Mouse (Mus musculus) frontal cortex, postnatal 14 days (tissue): Measurements from ENCODE around the gene Fntb.
"Not testable (repeated sequence)": the region's sequence is repeated elsewhere in the genome, so short reads cannot be mapped to it uniquely, and the experiment has no call there.

Experiments used
- DNase-seq, 2 experiments: peaks; one replicate each; pipeline ENCODE4 v3.0.0; 2022; ENCODE audit warnings: low spot score in 2 of 2

The Fntb gene

DNA sequence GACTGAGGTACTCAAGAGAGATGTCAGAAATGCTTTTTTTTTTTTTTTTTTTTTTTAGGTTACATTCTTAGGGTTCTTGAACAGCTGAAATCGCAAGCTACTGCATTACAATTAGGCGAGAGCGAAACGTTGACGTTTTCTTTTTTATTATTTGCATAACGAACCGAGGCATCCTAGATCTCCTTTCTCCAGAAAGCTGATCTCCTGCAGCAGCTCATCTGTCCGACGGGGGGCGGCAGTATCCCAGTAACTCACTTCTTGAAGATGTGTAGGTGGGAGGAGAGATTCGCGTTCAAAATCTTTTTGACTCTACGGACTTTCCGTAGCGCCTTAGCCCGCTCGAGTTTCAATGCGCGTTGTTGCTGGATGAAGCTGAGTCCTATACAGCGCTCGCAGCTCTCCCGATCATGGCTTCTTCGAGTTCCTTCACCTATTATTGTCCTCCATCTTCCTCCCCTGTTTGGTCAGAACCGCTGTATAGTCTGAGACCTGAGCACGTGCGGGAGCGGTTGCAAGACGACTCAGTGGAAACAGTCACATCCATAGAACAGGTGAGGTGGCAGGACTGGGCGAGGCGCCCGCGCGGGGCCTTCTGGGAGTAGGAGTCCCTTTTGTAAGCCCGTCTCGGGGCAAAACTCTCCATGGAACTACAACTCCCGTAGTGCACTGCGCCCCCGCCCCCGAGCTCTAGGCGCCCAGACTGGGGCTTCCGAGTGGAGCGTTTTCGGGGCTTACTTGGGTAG is 71.9 kb downstream of the Fntb start:
- DNase-seq = peak; percentile 96 to 97

DNA sequence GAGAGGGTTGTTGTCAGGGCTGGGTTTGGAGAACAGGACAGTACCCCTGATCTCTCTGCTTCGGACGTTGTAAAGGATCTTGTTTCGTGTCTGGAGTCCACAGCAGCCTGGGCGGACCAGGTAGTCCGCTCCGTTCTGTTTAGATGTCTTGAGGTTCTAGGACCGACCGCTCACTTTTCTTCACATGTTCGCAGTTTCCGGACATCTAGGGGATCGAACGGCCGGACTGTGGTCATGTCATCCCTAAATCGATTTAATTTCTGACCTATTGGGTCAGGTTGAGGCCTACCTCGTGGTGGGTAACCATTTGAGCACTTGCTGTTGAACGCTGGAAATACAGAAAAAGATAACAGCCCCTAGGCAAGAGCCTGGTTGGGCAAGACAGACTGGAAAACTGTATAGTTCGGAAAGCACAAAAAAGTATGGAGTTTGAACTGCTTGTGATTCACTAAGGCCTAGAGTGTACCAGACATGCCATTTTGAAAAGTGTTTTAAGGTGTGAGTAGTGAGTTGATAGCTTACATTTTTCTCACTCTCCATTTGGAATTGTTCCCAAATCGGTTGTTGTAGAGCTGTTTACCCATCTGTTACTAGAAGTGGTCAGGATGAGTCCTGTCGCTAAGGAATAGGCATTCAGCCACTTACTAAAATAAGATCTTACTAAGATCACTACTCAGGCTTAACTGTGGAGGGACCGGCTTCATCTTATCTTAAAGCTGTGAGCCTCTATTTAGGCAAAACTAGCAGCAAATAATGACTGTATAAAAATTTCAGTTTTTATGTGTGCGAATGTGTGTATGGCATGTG is 72.7 kb downstream of the Fntb start:
- DNase-seq = no peak

DNA sequence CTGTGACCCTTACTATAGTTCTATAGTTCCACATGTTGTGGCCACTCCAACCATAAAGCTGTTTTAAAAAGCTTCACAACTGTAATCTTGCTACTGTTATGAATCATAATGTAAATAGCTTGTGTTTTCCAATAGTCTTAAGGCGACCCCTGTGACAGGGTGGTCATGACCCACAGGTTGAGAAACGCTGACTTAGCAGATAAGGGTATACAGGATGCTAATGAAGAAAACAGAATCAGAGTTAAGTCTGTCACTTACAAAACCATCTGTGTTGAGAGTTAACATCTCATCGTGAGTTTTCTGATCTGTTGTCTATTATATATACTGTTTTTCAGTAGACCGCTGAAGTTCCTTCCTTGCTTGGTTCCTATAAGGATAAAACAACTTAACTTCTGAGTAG is 73.9 kb downstream of the Fntb start:
- DNase-seq = no peak

DNA sequence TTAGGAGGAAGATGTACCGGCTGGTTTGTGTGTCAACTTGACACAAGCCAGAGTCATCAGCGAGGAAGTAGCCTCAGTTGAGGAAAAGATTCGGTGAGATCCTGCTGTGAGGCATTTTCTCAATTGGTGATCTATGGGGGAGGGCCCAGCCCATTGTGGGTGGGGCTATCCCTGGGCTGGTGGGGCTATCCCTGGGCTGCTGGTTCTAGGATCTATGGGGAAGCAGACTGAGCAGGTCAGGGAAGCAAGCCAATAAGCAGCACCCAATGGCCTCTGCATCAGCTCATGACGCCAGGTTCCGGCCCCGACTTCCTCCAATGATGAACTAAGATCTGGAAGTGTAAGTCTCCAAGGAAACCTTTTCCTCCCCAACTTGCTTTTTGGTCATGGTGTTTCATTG is 74.7 kb downstream of the Fntb start:
- DNase-seq = no peak

DNA sequence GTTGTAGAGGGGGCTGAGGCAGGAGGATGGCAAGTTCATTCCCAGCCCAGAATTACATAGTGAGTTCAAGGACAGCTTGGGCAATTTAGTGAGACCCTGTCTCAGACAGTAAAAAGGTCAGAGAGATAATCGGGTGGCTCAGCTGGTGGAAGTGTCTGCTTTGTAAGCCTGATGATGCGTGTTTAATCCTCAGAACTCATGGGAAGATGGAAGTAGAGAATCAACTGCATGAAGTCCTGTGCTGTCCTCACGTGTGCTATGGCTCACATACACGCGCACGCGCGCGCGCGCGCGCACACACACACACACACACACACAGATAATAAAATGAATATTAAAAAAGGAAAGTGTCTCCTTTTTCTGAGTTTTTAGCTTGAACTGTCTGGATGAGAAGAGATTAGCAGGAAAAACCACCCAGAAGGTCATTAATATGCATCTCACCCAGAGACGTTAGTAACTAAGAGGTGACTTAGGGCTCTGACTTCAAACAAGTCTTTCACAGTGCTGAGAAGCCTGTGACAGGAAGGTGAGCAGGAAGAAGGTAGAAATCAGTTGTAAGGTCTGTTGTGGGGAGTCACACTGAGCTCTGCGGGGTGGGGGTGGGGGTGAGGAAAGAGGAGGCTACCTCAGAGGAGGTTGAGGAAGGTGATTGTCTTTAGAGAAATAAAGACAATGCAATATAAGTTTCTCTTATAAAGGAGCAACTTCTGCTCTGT is 79.1 kb downstream of the Fntb start:
- DNase-seq = no peak

DNA sequence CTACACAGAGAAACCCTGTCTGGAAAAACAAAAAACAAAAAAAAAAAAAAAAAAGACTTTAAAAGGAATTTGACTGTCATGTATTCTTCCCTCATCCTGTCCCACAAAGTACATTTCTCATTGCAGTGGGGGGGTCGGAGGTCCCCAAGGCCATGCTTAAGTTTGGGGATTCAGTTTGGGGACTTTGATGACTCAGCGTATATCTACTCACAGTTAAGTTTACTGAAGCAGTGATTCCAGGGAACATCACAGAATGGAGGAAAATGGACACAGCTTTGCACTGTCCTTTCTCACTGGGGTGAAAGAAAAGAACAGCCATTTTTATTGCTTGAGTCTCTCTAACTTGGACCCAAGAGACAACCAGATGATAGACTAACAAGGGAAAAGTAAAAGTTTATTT is 87.0 kb downstream of the Fntb start:
- no peak for DNase-seq

DNA sequence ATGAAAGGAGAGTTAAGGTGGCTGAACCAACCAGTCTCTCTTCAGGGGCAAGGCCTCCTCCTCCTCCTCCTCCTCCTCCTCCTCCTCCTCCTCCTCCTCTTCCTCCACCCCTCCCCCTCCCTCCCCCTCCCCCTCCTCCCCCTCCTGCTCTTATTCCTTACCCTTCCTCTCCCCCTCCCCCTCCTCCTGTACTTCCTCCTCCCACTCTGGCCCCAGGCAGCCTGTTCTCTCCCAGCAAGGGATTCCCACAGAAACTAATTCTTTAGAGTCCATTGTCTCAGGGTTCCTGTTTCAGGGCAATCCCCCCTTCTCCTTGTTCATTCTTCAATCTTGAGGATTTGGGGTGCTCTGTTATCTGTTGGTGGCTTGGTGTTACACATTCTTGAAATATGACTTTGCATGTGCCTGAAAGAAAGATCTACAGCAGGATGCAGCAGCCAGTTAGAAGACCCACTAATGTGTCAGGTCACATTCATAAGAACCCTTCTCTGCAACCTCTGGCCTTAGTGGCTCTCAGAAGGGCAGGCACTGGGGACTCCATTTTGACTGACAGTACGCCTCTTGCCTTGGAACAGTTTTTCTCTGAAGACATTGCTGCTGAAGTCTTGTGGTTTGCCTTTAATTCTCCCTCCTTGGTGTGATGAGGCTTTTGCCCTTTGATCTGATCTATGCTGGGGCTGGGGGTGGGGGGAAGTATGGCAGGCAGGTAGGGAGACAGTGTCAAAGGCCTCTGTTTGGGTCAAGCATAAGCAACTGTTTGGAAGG is 88.2 kb downstream of the Fntb start:
- no peak for DNase-seq

DNA sequence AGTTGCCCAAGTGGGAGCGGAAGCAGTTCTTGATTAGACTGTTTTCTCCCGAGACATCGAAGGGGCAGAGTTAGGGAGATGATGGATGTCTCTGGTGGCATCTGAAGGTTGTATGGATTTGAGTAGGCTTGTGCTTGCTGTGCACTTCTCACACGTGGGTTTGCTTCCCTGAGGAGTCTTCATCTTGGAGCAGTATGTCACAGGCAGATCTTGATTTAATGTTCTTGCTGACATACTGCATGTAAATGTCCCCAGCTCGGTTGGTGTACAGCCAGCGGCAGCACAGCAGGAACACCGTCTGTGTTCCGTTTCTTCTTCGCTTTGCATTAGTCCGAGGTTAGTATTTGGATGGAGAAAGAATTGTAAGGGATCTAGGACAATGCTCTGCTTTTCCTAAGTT is 91.7 kb downstream of the Fntb start:
- DNase-seq = no peak

DNA sequence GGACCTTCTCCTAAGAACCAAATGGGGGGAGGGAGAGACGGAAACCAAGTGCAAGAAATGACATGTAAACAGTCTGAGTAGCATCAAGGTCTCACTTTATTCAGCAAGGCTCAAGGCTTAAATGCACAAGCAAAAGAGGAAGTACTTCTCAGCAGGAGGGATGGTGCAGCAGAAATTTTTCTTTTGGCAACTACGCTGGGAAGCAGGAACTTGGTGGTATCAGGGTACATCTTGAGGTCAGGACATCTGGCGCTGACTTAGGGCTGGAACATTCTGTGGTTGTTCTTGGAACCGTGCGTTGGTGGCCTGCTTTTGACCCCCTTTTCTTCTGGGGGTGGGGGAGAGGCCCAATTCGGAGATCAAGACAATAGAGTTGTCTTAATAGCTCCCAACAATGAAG is 93.4 kb downstream of the Fntb start:
- DNase-seq = not testable (repeated sequence)

DNA sequence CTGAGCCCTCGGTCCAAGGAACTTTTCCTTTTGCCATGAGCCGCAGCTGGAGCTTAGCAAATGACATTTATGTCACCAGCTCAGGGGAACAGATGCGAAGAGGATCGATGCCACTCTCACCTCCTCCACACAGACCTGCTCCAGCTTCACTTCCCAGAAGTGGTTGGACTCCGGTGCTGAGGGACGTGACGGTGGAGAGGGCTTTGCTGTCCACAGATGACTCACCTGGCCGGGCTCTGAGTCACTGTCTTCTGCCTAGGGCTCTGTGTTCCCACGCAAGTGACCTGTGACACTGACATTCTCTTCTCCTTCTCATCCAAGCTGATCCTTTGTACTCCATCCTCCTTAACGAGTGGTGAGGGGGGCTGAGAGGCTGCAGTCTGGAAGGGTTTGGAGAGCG is 98.3 kb downstream of the Fntb start:
- no peak for DNase-seq

DNA sequence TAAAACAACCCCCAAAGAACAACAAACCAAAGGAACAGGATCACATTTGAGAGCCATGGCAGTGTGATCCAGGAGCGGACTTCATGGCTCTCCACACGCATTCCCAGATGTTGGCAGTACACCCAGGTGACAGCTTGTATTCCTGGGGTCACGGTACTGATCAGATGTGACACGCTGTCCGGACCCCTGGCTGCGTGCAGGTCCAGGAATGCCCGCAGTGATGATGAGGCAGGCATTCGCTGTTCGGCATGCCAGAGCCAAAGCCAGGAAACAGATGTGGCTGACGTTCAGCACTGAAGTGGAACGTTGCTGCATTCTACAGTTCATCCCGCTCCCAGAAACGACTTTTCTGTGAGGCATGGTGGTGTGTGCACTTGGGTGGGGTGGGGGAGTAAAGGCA is 99.9 kb downstream of the Fntb start:
- DNase-seq = no peak

DNA sequence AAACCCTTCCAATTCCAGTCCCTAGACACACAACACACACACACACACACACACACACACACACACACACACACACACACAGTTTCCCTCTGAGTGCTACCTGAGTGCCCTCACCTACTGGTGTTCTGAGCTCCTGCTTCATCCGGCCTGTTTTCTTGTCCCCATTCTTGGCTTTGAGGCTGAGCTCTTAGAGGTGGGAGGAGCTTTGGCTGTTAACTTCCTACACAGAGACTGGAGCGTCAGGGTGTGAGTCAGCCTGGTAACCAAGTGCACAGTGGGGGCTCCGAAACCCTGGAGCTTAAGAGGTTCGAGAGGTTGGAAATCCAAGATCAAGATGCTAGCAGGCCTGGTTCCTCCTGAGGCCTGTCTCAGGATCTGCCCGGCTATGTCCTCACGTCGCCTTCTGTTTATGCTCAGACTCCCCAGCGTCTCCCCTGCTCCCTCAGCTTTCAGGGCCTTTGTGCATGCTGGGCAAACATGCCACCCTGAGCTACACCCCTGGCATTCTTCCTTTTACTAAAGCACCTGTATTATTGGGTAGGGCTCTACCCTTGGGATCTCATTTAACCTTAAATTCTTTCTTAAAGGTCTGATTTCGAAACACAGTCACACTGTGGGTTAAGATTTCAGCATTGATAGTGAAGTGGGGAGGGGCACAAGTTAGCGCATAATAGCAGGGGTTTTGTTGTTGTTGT is 102.3 kb downstream of the Fntb start:
- peak in 1 of 2 experiments; percentile 28 for DNase-seq

DNA sequence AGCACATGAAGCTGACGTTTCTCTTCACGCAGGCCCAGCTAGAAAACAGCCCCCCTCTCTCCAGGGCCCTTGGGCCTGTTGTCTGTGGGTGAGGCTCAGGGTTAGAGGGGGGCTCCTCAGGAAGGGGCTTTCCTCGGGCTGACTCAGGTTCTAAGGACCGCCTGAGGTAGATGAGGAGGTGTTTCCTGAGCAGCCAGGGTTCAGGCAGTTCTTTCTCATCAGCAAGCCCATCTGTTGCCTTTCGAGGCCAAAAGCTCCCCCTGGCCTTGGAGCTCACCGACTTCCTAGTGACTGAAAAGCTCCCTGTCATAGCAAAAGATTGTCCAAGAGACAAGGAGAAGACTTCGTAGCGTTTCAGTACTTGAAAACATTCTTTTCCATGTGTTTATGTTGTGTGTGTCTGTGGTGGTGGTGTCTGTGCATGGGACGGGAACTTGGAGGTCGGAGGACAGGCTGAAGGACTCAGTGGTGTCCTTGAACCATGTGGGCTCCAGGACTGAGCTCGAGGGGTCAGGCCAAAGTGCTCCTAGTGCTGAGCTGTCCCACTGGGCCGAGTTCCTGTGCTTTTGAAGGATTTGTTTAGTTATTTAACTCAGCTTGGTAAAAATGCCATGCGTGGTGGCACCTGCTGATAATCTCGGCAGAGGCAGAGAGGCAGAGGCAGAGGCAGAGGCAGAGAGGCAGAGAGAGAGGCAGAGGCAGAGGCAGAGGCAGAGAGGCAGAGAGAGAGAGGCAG is 103.2 kb downstream of the Fntb start:
- no peak for DNase-seq

DNA sequence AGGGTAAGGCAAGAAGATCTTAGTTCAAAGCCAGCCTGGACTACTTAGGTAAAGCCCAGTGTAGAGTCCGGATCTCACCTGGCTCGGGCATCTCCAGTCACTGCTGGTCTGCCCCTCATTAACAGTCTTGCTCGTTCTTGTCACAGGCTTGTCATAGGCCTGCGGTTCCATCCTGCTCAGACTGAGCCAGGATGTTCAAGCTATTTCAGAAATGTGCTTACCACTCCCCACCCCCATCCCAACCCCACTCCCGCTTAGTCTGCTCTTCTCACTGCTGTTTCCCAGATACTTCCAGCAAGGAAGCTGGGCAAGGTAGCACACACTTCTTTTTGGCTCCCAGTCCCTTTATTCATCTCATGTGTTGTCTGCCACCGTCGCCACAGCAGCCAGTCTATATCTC is 104.2 kb downstream of the Fntb start:
- no peak for DNase-seq

DNA sequence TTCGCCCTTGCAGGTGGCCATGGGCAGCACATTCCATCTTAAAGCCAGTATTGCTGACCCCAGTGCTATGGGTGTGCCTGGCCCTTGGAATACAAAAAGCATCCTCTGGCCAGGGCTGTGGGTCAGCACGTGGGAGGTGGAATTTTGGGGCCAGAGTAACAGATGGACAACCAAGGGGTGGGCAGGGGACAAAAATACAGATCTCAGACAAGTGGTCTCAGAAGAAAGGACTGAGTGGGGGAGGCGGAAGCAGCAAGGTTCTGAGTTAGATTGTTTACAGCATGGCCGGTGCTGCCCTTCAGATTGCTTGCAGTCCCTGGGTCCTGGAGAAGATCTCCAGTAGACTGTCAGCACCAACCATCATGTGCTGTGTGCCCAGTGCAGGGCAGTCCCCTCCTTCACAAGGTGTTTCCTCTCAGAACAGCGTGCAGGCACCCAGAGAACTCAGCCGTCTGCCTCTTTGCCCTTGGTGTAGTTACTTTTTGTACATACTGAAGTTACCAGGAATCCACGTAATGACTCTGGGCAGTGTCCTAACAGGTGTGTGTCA is 107.5 kb downstream of the Fntb start:
- DNase-seq = no peak

DNA sequence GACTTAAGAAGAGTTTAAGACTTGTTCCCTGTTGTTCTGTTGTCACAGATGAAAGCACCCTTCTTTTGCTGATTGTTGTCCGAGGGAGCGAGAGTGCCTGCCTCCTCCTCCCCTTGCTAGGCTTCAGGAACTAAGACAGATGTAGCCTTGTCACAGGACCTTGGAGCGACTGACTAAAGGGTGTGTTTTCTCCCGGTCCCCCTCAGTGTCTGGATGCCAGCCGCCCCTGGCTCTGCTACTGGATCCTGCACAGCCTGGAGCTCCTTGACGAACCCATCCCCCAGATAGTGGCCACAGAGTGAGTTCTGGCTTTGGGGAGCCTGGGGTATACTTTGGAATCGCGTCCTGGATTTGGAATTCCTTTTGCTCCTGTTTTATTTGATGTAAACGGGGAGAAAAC is 109.4 kb downstream of the Fntb start:
- DNase-seq = no peak

DNA sequence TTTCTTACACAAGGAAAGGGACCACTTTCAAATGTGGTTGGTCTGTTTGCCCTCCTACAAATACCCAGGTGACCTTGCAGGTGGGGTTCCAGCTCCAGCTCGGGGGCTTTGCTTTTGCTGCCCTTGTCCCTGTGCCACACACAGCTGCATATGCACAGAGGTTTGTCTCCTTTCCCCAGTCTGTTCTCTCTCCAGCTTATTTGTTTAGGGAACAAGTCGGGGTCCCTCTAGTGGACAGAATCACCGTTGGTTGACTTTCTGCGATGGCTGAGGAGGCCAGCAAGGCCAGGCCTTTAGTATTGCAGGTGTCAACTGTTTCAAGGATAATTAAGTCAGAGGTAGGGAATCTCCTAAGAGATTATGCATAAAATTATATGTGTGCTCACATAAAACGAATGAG is 113.9 kb downstream of the Fntb start:
- peak in 1 of 2 experiments; percentile 44 for DNase-seq

DNA sequence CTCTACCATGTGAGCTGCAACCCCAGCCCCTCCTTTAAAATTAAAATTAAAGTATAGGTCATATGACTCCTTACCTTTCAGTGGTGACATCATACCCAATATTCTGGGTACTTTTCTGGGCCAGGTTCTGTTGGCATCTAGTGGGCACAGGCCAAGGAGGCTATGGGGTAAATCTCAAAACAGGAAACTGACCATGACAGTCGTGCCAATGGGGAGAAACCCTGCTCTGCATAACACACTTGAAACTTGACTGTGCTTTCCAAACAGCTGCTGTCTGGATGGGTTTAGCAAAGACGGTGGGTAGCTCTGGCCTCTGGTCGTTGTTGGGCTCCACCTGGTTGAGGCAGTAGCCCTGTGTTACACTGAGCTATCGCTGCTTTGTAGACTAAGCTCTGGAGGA is 114.7 kb downstream of the Fntb start:
- DNase-seq = no peak

DNA sequence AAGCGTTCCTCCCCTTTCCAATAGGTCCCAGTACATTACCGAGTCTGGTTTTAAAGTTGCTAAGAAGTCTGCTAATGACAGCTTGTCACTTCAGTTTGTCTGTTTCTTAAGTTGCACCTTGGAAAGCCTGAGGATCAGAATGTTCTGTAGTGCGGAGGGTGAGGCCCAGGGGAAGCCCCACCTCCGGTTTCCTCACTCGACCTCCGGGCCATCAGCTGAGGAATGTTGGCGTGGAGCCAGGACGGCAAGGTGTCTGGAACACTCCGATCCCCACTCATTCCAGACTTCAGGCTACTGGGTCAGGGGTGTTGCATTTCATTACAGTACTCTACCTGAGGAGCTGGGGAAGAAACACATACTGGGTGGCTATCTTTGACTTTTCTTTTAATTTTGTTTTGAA is 118.4 kb downstream of the Fntb start:
- DNase-seq = no peak

DNA sequence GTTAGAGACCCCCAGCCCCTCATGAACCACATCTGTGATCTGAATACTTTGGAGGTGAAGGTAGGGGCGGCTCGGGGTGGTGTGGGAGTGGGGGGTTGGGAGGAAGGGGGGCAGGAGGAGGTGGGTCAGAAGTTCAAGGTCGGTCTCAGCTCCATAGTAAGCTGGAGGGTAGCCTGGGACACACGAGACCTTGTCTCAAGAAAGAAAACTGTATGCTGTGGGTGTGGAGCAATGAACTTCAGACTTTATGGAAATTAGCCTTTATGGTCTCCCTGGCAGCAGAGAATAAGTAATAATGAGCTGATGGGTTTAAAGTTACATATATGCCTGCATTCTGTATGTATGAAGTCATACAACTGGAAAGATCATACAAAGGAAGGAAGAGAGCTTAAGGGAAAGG is 119.7 kb downstream of the Fntb start:
- DNase-seq = no peak
